ENCODE assay signal across 17 mouse cellular contexts in genomic region chr7:83636425-83636824, GRCm38 (mm10). TPM values are rescaled to one million over a fixed set of nuclear protein-coding genes. Genes with fewer than 3 reads are reported as not detected.
"Had no signal": no experiment of that assay in that cellular context is flagged by ENCODE, and none has a peak within 500 bp of the region (broad histone marks: within the 10 kb centered on the region; RNA-seq: fewer than 3 reads in every experiment).

No protein-coding gene starts in this region.

- H3K4me2 ChIP-seq: kidney, embryonic 15.5 days; limb, embryonic 12.5 days; limb, embryonic 15.5 days; midbrain, embryonic 11.5 days; stomach, embryonic 15.5 days had no signal

- DNase-seq: kidney, postnatal 10 days; kidney, postnatal 36 days; layer of hippocampus, postnatal 36 days; lung, adult 18-20 months; lung, postnatal 14 days; lung, postnatal 4 days; right cerebral cortex, postnatal 25 days; spleen, adult 18-20 months; thymus, postnatal 25 days had no signal

- H3K9me3 ChIP-seq: kidney, embryonic 15.5 days; limb, embryonic 12.5 days; limb, embryonic 15.5 days; stomach, embryonic 15.5 days had no signal

- H3K27me3 ChIP-seq: kidney, embryonic 15.5 days; limb, embryonic 12.5 days; limb, embryonic 15.5 days; stomach, embryonic 15.5 days had no signal

- H3K4me3 ChIP-seq: kidney, embryonic 15.5 days; left cerebral cortex, adult 2 months; limb, embryonic 12.5 days; limb, embryonic 15.5 days; stomach, embryonic 15.5 days had no signal

- H3K9ac ChIP-seq: kidney, embryonic 15.5 days; limb, embryonic 12.5 days; limb, embryonic 15.5 days; liver, embryonic 14.5 days; stomach, embryonic 15.5 days had no signal

- H3K27ac ChIP-seq: kidney, embryonic 15.5 days; left cerebral cortex, adult 2 months; limb, embryonic 12.5 days; limb, embryonic 15.5 days; liver, embryonic 14.5 days; stomach, embryonic 15.5 days had no signal

RNA-seq across cellular contexts. Expression of gene Tmc3, which starts 51.7 kb away (rescaled TPM):
- polyA plus RNA-seq: lung, embryonic 16.5 days had no signal
